11 mouse cellular contexts compared by ENCODE assay signal in genomic region chr14:34454282-34454681, GRCm38 (mm10). TPM values are rescaled to one million over a fixed set of nuclear protein-coding genes. Genes with fewer than 3 reads are reported as not detected.
DNase-seq lines count a peak whose midpoint lies in the region; ATAC-seq and TF ChIP-seq lines count a peak whose summit lies in the region.
"Had no signal": no experiment of that assay in that cellular context is flagged by ENCODE, and none has a peak within 500 bp of the region (broad histone marks: within the 10 kb centered on the region; RNA-seq: fewer than 3 reads in every experiment).

No protein-coding gene starts in this region.

- DNase-seq in kidney, postnatal 25 days, result no peak
- DNase-seq in forebrain, embryonic 11.5 days (ENCODE audit: low spot score), result no peak
- DNase-seq in hindbrain, postnatal 0 days (ENCODE audit: low spot score), result no peak
- DNase-seq in lung, postnatal 36 days, result no peak
- no peak for DNase-seq in thymus, postnatal 36 days
- no peak for DNase-seq in spleen, adult 18-20 months
- DNase-seq: cerebellum, adult 18-20 months; kidney, postnatal 36 days had no signal

- H3K36me3 ChIP-seq in kidney, embryonic 15.5 days, result peaks cover 9% of the 10 kb centered on the region
- no peaks in the 10 kb centered on the region; the same call in 1 of the 2 replicates for H3K36me3 ChIP-seq in forebrain, embryonic 11.5 days (ENCODE audit: control insufficient read depth, insufficient read depth, low read length)
- no peaks in the 10 kb centered on the region for H3K36me3 ChIP-seq in hindbrain, postnatal 0 days (ENCODE audit: insufficient read depth, low read length)
- no peaks in the 10 kb centered on the region for H3K36me3 ChIP-seq in neural tube, embryonic 14.5 days (ENCODE audit: control insufficient read depth, insufficient read depth, low read length)
- H3K36me3 ChIP-seq: liver, embryonic 15.5 days had no signal

- no peak for TF ChIP-seq CTCF in hindbrain, postnatal 0 days (IDR thresholded peaks at IDR 0.05; ENCODE audit: low read depth)

- H3K4me2 ChIP-seq in kidney, embryonic 15.5 days, result no peak overlapping the region
- no peak overlapping the region for H3K4me2 ChIP-seq in forebrain, embryonic 11.5 days (ENCODE audit: low read depth, low read length, severe bottlenecking)
- no peak overlapping the region for H3K4me2 ChIP-seq in hindbrain, postnatal 0 days (ENCODE audit: low read depth, low read length)
- H3K4me2 ChIP-seq in neural tube, embryonic 14.5 days (ENCODE audit: low read depth, low read length), result no peak overlapping the region
- H3K4me2 ChIP-seq: liver, embryonic 15.5 days had no signal

- peak overlapping the region; percentile 57 for H3K27ac ChIP-seq in kidney, embryonic 15.5 days
- peak overlapping the region; percentile 69 for H3K27ac ChIP-seq in forebrain, embryonic 11.5 days (ENCODE audit: low read depth, low read length)
- H3K27ac ChIP-seq in hindbrain, postnatal 0 days, result peak overlapping the region; percentile 63
- peak overlapping the region; percentile 24 for H3K27ac ChIP-seq in neural tube, embryonic 14.5 days (ENCODE audit: low read depth, low read length)
- H3K27ac ChIP-seq: liver, embryonic 15.5 days had no signal

- ATAC-seq in kidney, embryonic 15.5 days (replicated peaks; ENCODE audit: low FRiP score), result no peak
- peak; percentile 50; the same call in 1 of the 2 replicates for ATAC-seq in forebrain, embryonic 11.5 days (replicated peaks; ENCODE audit: low FRiP score)
- ATAC-seq in hindbrain, postnatal 0 days, result no peak
- ATAC-seq in neural tube, embryonic 14.5 days (ENCODE audit: low read depth), result no peak

- 62% methylated on average over 3 of the region's 3 CpGs for WGBS in kidney, embryonic 15.5 days
- 37% methylated on average over 3 of the region's 3 CpGs for WGBS in forebrain, embryonic 11.5 days
- 47% methylated on average over 3 of the region's 3 CpGs for whole genome bisulfite sequencing in hindbrain, postnatal 0 days
- 45% methylated on average over 3 of the region's 3 CpGs for WGBS in neural tube, embryonic 14.5 days

- no peaks in the 10 kb centered on the region for H3K9me3 ChIP-seq in kidney, embryonic 15.5 days (replicated peaks)
- no peaks in the 10 kb centered on the region for H3K9me3 ChIP-seq in forebrain, embryonic 11.5 days (ENCODE audit: control insufficient read depth, low read length)
- no peaks in the 10 kb centered on the region for H3K9me3 ChIP-seq in hindbrain, postnatal 0 days (ENCODE audit: low read length)
- no peaks in the 10 kb centered on the region for H3K9me3 ChIP-seq in neural tube, embryonic 14.5 days (ENCODE audit: control insufficient read depth, low read length)
- H3K9me3 ChIP-seq: liver, embryonic 15.5 days had no signal

- no peak overlapping the region for H3K4me3 ChIP-seq in kidney, embryonic 15.5 days (replicated peaks)
- no peak overlapping the region for H3K4me3 ChIP-seq in forebrain, embryonic 11.5 days (ENCODE audit: low read depth, low read length)
- no peak overlapping the region for H3K4me3 ChIP-seq in hindbrain, postnatal 0 days (ENCODE audit: low read length)
- H3K4me3 ChIP-seq in neural tube, embryonic 14.5 days (ENCODE audit: low read depth, low read length), result no peak overlapping the region
- H3K4me3 ChIP-seq: liver, embryonic 15.5 days had no signal

- peaks cover 23% of the 10 kb centered on the region for H3K4me1 ChIP-seq in kidney, embryonic 15.5 days
- no peaks in the 10 kb centered on the region; the same call in 1 of the 2 replicates for H3K4me1 ChIP-seq in forebrain, embryonic 11.5 days (replicated peaks; ENCODE audit: control insufficient read depth, insufficient read depth, low read length)
- no peaks in the 10 kb centered on the region for H3K4me1 ChIP-seq in hindbrain, postnatal 0 days (ENCODE audit: insufficient read depth, low read length)
- H3K4me1 ChIP-seq in neural tube, embryonic 14.5 days (ENCODE audit: control insufficient read depth, insufficient read depth, low read length), result peaks cover 4% of the 10 kb centered on the region; the same call in 1 of the 2 replicates
- H3K4me1 ChIP-seq: liver, embryonic 15.5 days had no signal

- no peaks in the 10 kb centered on the region for H3K27me3 ChIP-seq in kidney, embryonic 15.5 days
- no peaks in the 10 kb centered on the region for H3K27me3 ChIP-seq in forebrain, embryonic 11.5 days (ENCODE audit: control insufficient read depth, insufficient read depth, low read length)
- H3K27me3 ChIP-seq in hindbrain, postnatal 0 days (ENCODE audit: insufficient read depth, low read length), result no peaks in the 10 kb centered on the region
- H3K27me3 ChIP-seq in neural tube, embryonic 14.5 days (ENCODE audit: control insufficient read depth, insufficient read depth, low read length), result no peaks in the 10 kb centered on the region
- H3K27me3 ChIP-seq: liver, embryonic 15.5 days had no signal

- H3K9ac ChIP-seq in kidney, embryonic 15.5 days, result no peak overlapping the region
- no peak overlapping the region for H3K9ac ChIP-seq in forebrain, embryonic 11.5 days (ENCODE audit: low read length)
- no peak overlapping the region for H3K9ac ChIP-seq in hindbrain, postnatal 0 days (replicated peaks; ENCODE audit: low read length)
- no peak overlapping the region for H3K9ac ChIP-seq in neural tube, embryonic 14.5 days (replicated peaks; ENCODE audit: low read depth, low read length)
- H3K9ac ChIP-seq: liver, embryonic 15.5 days had no signal

RNA-seq across cellular contexts. Expression of gene Bmpr1a, which starts 48.9 kb away (rescaled TPM):
- polyA plus RNA-seq in kidney, embryonic 15.5 days (2015; fragmentation: Nextera tagmentation; extraction: Ambion mirVana), result 47.3 and 47.7 TPM in 2 replicates
- polyA plus RNA-seq in forebrain, embryonic 11.5 days (2014; fragmentation: Nextera tagmentation; extraction: Ambion mirVana), result 56.0 and 60.4 TPM in 2 replicates
- 52.5 and 53.8 TPM in 2 replicates for total RNA-seq in hindbrain, postnatal 0 days (2014; rRNA removed)
- polyA plus RNA-seq in hindbrain, postnatal 0 days (2015; fragmentation: Nextera tagmentation; extraction: Ambion mirVana), result 20.6 and 21.1 TPM in 2 replicates
- 26.9 and 29.1 TPM in 2 replicates for polyA plus RNA-seq in neural tube, embryonic 14.5 days (2014; fragmentation: Nextera tagmentation; extraction: Ambion mirVana)
